Comparison of ENCODE assay signal across 8 mouse cellular contexts in the genomic region with DNA sequence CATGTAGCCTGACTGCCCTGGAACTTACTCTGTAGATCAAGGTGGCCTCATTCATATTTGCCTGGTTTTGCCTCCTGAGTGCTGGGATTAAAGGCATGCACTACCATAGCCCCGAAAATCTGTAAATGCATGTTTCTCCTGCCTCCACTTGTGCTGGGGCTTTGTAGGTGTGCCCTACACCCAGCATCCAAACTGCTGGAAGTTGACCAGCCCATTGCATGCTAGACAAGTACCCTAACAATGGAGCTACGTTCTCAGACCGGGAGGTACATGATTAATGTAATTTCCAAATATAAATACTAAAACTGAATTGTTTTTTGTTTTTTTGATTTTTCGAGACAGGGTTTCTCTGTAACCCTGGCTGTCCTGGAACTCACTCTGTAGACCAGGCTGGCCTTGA. TPM values are rescaled to one million over a fixed set of nuclear protein-coding genes. Genes with fewer than 3 reads are reported as not detected.
A peak's percentile ranks its signal among the peaks of the same experiment; 100 is the strongest.
DNase-seq lines count a peak whose midpoint lies in the region; ATAC-seq and TF ChIP-seq lines count a peak whose summit lies in the region.

No protein-coding gene starts in this region.

- peak overlapping the region; percentile 79 for H3K4me2 ChIP-seq in lung, embryonic 15.5 days
- peak overlapping the region; percentile 94 for H3K4me2 ChIP-seq in forebrain, embryonic 11.5 days (ENCODE audit: low read depth, low read length, severe bottlenecking)
- H3K4me2 ChIP-seq in limb, embryonic 11.5 days (ENCODE audit: low read depth, severe bottlenecking) = peak overlapping the region; percentile 92
- peak overlapping the region; percentile 94 for H3K4me2 ChIP-seq in neural tube, embryonic 15.5 days

- peak overlapping the region; percentile 65 for H3K4me3 ChIP-seq in lung, embryonic 15.5 days
- no peak overlapping the region for H3K4me3 ChIP-seq in lung, adult 2 months (replicated peaks; ENCODE audit: extremely low read depth, low read depth, low read length)
- H3K4me3 ChIP-seq in forebrain, embryonic 11.5 days (ENCODE audit: low read depth, low read length) = peak overlapping the region; percentile 97
- H3K4me3 ChIP-seq in limb, embryonic 11.5 days (ENCODE audit: low read depth, low read length) = peak overlapping the region; percentile 97
- peak overlapping the region; percentile 94 for H3K4me3 ChIP-seq in neural tube, embryonic 15.5 days (replicated peaks)

- peak overlapping the region; percentile 52 for H3K9ac ChIP-seq in lung, embryonic 15.5 days
- peak overlapping the region; percentile 68 for H3K9ac ChIP-seq in forebrain, embryonic 11.5 days (ENCODE audit: low read length)
- H3K9ac ChIP-seq in limb, embryonic 11.5 days (ENCODE audit: low read length) = peak overlapping the region; percentile 64; the same call in 1 of the 2 replicates
- peak overlapping the region; percentile 39 for H3K9ac ChIP-seq in neural tube, embryonic 15.5 days (replicated peaks)

- H3K4me1 ChIP-seq in lung, embryonic 15.5 days = peaks cover 25% of the 10 kb centered on the region
- peaks cover 9% of the 10 kb centered on the region; the same call in 1 of the 2 replicates for H3K4me1 ChIP-seq in lung, adult 2 months (ENCODE audit: control insufficient read depth, insufficient read depth, low read length)
- H3K4me1 ChIP-seq in forebrain, embryonic 11.5 days (replicated peaks; ENCODE audit: control insufficient read depth, insufficient read depth, low read length) = peaks cover 10% of the 10 kb centered on the region; the same call in 1 of the 2 replicates
- peaks cover 7% of the 10 kb centered on the region; the same call in 1 of the 2 replicates for H3K4me1 ChIP-seq in limb, embryonic 11.5 days (ENCODE audit: control insufficient read depth, insufficient read depth, low read length)
- peaks cover 39% of the 10 kb centered on the region for H3K4me1 ChIP-seq in neural tube, embryonic 15.5 days

- TF ChIP-seq CTCF in lung, adult 2 months (IDR thresholded peaks at IDR 0.05; ENCODE audit: insufficient read depth, low read length) = no peak

- no peak for TF ChIP-seq POLR2A in lung, adult 2 months (IDR thresholded peaks at IDR 0.05; ENCODE audit: borderline replicate concordance, extremely low read depth, low read depth, low read length)

- no peak for DNase-seq in lung, adult 2 months
- no peak for DNase-seq in forebrain, embryonic 11.5 days (ENCODE audit: low spot score)
- DNase-seq in limb, embryonic 11.5 days (ENCODE audit: low spot score) = no peak
- DNase-seq in layer of hippocampus, adult 8-10 months (ENCODE audit: low spot score in 2 of 2) = no peak
- no peak for DNase-seq in left cerebral cortex, postnatal 36 days (ENCODE audit: low spot score in 2 of 2)
- no peak for DNase-seq in right cerebral cortex, postnatal 4 days

- intact Hi-C loops in left cerebral cortex, postnatal 36 days (cut with DNase I) = no loop called here

- no peak for ATAC-seq in lung, embryonic 15.5 days (ENCODE audit: borderline replicate concordance, extremely low read depth, low FRiP score, low TSS enrichment)
- no peak for ATAC-seq in forebrain, embryonic 11.5 days (replicated peaks; ENCODE audit: low FRiP score)
- ATAC-seq in limb, embryonic 11.5 days (ENCODE audit: insufficient number of reproducible peaks, low FRiP score, low TSS enrichment, low read depth) = no peak
- ATAC-seq in neural tube, embryonic 15.5 days (ENCODE audit: low FRiP score) = no peak

- no peaks in the 10 kb centered on the region for H3K9me3 ChIP-seq in lung, embryonic 15.5 days
- no peaks in the 10 kb centered on the region for H3K9me3 ChIP-seq in forebrain, embryonic 11.5 days (ENCODE audit: control insufficient read depth, low read length)
- H3K9me3 ChIP-seq in limb, embryonic 11.5 days (ENCODE audit: control insufficient read depth, low read length) = no peaks in the 10 kb centered on the region
- no peaks in the 10 kb centered on the region for H3K9me3 ChIP-seq in neural tube, embryonic 15.5 days (replicated peaks)

- H3K27me3 ChIP-seq in lung, embryonic 15.5 days = no peaks in the 10 kb centered on the region
- H3K27me3 ChIP-seq in forebrain, embryonic 11.5 days (ENCODE audit: control insufficient read depth, insufficient read depth, low read length) = no peaks in the 10 kb centered on the region
- no peaks in the 10 kb centered on the region for H3K27me3 ChIP-seq in limb, embryonic 11.5 days (ENCODE audit: control insufficient read depth, insufficient read depth, low read length)
- H3K27me3 ChIP-seq in neural tube, embryonic 15.5 days (replicated peaks) = no peaks in the 10 kb centered on the region

- 26% methylated on average over 4 of the region's 4 CpGs for WGBS in lung, embryonic 15.5 days
- WGBS in lung, adult 2 months = 6% methylated on average over 4 of the region's 4 CpGs
- WGBS in forebrain, embryonic 11.5 days = 70% methylated on average over 4 of the region's 4 CpGs
- whole genome bisulfite sequencing in limb, embryonic 11.5 days = 74% methylated on average over 4 of the region's 4 CpGs
- 52% methylated on average over 4 of the region's 4 CpGs for WGBS in neural tube, embryonic 15.5 days

- H3K27ac ChIP-seq in lung, embryonic 15.5 days = no peak overlapping the region
- no peak overlapping the region for H3K27ac ChIP-seq in forebrain, embryonic 11.5 days (ENCODE audit: low read depth, low read length)
- no peak overlapping the region for H3K27ac ChIP-seq in limb, embryonic 11.5 days (replicated peaks; ENCODE audit: low read depth, low read length)
- no peak overlapping the region for H3K27ac ChIP-seq in neural tube, embryonic 15.5 days (replicated peaks)

- peaks cover 32% of the 10 kb centered on the region for H3K36me3 ChIP-seq in lung, embryonic 15.5 days
- peaks cover 4% of the 10 kb centered on the region for H3K36me3 ChIP-seq in forebrain, embryonic 11.5 days (ENCODE audit: control insufficient read depth, insufficient read depth, low read length)
- H3K36me3 ChIP-seq in limb, embryonic 11.5 days (ENCODE audit: control insufficient read depth, insufficient read depth, low read length) = peaks cover 12% of the 10 kb centered on the region
- H3K36me3 ChIP-seq in neural tube, embryonic 15.5 days = peaks cover 20% of the 10 kb centered on the region

RNA-seq across cellular contexts. Expression of a gene that starts 2.0 kb away (rescaled TPM):
- polyA plus RNA-seq in lung, embryonic 15.5 days (2015; fragmentation: Nextera tagmentation; extraction: Ambion mirVana) = 218 and 226 TPM in 2 replicates
- polyA plus RNA-seq in lung, adult 2 months (2012; rRNA removed) = 72.8 and 104 TPM in 2 replicates
- 335 and 363 TPM in 2 replicates for polyA plus RNA-seq in forebrain, embryonic 11.5 days (2014; fragmentation: Nextera tagmentation; extraction: Ambion mirVana)
- polyA plus RNA-seq in limb, embryonic 11.5 days (2014; fragmentation: Nextera tagmentation; extraction: Ambion mirVana) = 343 and 367 TPM in 2 replicates
- polyA plus RNA-seq in neural tube, embryonic 15.5 days (2015; fragmentation: Nextera tagmentation; extraction: Ambion mirVana) = 168 and 184 TPM in 2 replicates
- 100 to 1,000 TPM; 119 to 202 (median 151) TPM for total RNA-seq in layer of hippocampus, adult 8-10 months (2022)
- total RNA-seq in left cerebral cortex, postnatal 36 days (2021) = 100 to 1,000 TPM in 1 of 2 experiments, 10 to 100 TPM in 1; 99.3 to 152 TPM

RNA-seq across cellular contexts. Expression of a gene that starts 7.2 kb away (rescaled TPM):
- 16.8 and 18.2 TPM in 2 replicates for polyA plus RNA-seq in lung, embryonic 15.5 days (2015; fragmentation: Nextera tagmentation; extraction: Ambion mirVana)
- 5.1 and 5.6 TPM in 2 replicates for polyA plus RNA-seq in lung, adult 2 months (2012; rRNA removed)
- 26.9 and 27.1 TPM in 2 replicates for polyA plus RNA-seq in forebrain, embryonic 11.5 days (2014; fragmentation: Nextera tagmentation; extraction: Ambion mirVana)
- polyA plus RNA-seq in limb, embryonic 11.5 days (2014; fragmentation: Nextera tagmentation; extraction: Ambion mirVana) = 23.2 and 25.9 TPM in 2 replicates
- polyA plus RNA-seq in neural tube, embryonic 15.5 days (2015; fragmentation: Nextera tagmentation; extraction: Ambion mirVana) = 34.7 and 41.3 TPM in 2 replicates
- 10 to 100 TPM; 51.4 to 57.8 (median 53.7) TPM for total RNA-seq in layer of hippocampus, adult 8-10 months (2022)
- 10 to 100 TPM; 48.0 to 51.6 TPM for total RNA-seq in left cerebral cortex, postnatal 36 days (2021)

RNA-seq across cellular contexts. Expression of a gene that starts 43.4 kb away (rescaled TPM):
- polyA plus RNA-seq in lung, embryonic 15.5 days (2015; fragmentation: Nextera tagmentation; extraction: Ambion mirVana) = 300 and 311 TPM in 2 replicates
- polyA plus RNA-seq in lung, adult 2 months (2012; rRNA removed) = 31.7 and 48.3 TPM in 2 replicates
- 333 and 347 TPM in 2 replicates for polyA plus RNA-seq in forebrain, embryonic 11.5 days (2014; fragmentation: Nextera tagmentation; extraction: Ambion mirVana)
- polyA plus RNA-seq in limb, embryonic 11.5 days (2014; fragmentation: Nextera tagmentation; extraction: Ambion mirVana) = 316 and 334 TPM in 2 replicates
- polyA plus RNA-seq in neural tube, embryonic 15.5 days (2015; fragmentation: Nextera tagmentation; extraction: Ambion mirVana) = 271 and 274 TPM in 2 replicates
- total RNA-seq in layer of hippocampus, adult 8-10 months (2022) = 100 to 1,000 TPM; 105 to 116 (median 107) TPM
- total RNA-seq in left cerebral cortex, postnatal 36 days (2021) = 10 to 100 TPM; 96.0 to 99.9 TPM
